Mouse (Mus musculus) CD4-positive, CD25-positive, alpha-beta regulatory T cell, adult 4 months (primary cell): ENCODE measurements around the gene Entr1. TPM values are rescaled to one million over a fixed set of nuclear protein-coding genes. Genes with fewer than 3 reads are reported as not detected.
"Not testable (repeated sequence)": the region's sequence is repeated elsewhere in the genome, so short reads cannot be mapped to it uniquely, and the experiment has no call there.

Experiments
- ATAC-seq: one replicate; pipeline ENCODE4 v1.8.0; 2017
- polyA plus RNA-seq, 2 experiments: library from polyadenylated mRNA; unstranded; fragments of 100-300 nt; shearing (Covaris generic); gene quantifications; one replicate each; pipeline ENCODE4 v1.2.1; 2017

Gene Entr1
- polyA plus RNA-seq, 2 experiments from 2014 or later, result 38.2 to 38.9 TPM

DNA sequence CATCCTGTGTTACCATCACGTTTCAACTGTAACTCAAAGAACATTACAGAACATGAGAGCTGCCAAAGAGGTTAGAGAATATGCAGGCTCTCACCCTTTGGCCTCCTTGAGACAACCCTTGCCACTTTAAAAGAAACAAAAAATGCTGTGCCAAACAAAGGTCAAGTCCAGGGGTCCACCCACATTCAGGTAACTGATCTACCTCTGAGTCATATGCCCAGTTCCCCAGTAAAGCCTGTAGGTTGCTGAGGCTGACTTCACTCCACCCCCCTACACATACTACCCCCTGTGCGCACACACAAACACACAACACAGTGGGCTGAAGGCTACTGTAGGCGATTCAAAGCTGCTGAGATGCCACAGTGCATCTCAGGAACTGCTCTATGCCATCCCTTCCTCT, 1.4 kb downstream of the Entr1 start:
- no peak for ATAC-seq

DNA sequence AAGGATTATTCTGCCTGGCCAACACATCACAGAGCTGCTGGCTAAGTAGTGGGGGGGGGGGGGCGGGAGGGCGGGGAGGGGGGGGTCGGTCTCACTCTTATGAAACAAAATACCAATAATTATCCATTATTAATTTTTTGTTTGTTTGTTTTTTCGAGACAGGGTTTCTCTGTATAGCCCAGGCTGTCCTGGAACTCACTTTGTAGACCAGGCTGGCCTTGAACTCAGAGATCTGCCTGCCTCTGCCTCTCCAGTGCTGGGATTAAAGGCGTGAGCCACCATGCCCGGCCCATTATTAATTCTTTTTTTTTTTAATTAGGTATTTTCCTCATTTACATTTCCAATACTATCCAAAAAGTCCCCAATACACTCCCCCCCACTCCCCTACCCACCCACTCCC, 8.2 kb downstream of the Entr1 start:
- ATAC-seq, result not testable (repeated sequence)

DNA sequence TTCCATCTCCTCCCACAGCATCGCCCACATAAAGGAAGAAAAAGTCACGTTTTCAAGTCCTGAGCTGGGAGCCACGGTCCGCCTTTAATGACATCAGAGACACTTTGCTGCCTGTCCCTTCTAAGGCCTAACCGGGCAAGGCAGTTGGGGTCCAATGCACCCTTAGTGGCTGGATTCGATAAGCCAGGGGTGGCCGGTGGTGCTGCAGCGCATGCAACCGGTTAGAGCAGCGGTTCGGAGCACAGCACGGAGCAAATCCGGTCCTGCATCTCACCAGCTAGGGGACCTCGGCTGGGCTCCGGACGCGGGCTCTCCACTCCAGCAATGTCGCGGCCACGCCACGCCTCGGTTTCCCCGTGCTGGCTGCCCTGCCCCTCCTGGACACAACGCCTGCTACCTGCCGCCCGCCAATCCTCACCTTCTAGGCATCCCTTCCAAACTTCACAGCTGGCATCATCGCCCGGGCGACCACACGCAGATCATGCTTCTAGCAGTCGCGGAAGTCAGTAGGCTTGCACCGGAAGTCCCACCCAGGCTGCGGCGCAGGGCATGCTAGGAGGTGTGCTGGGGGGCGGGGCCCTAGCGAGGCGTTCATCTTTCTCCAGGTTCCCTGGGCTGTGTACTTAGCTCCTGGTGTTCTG, 8.9 kb downstream of the Entr1 start, which contains the start of gene Snapc4:
Gene Snapc4 (minus strand): TSS at position 523 of the 641 bp plus-strand sequence.
- ATAC-seq, result peak; percentile 100

DNA sequence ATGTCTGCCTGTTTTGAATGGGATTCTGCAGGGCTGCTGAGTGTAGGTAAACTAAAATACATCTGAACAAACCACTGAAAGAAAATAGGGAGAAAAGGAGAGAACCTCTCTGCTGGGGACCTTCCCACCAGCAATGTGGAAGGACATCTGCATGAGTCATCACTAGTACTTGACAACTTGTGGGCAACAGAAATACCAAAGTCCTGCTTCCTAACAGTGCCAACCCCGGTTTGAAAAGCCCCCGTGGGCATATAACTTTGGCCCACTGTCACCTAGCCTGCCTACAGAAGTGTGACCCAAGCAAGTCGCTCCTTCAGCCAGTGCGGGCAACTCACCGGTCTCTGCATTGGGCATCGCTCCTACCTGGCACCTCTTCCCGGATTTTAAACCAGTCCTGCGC, 16.7 kb downstream of the Entr1 start:
- ATAC-seq, result no peak

DNA sequence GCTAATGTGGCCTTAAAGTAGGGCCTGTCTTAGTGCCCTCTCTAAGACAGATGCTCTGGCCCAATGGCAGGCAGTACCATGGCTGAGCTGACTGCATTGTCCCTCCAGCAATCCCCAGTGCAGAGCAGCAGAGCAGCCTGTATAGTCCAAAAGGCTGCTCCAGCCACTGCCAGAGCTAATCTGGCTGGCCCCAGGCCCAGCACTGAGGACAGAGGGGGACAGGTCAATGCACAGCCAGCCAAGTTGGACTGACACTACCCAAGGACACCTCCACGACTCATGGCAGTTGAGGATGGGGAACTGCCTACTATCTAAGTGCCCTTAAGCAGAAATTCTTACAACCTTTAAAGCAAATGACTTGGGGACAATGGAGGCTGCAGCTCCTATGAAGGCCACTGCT, 20.5 kb downstream of the Entr1 start:
- no peak for ATAC-seq

DNA sequence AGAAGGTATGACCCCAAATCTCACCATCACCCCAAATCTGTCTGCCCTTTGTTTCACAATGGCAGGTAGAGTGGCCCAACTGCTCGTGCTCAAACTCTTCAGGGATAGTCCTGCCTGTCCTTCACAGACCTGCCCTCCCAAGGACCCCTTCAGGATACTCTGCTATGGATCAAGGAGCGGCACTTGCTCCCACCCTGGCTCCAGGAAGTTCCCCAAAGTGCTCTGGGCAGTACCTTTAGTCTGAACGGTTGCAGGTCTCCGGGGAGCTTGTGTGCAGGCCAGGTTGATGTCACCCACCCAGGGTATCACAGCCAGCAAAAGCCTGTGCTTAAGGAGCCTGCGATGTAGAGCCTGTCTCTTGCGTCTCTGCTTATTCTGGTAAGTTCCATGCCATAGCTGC, 21.2 kb downstream of the Entr1 start:
- ATAC-seq, result no peak

DNA sequence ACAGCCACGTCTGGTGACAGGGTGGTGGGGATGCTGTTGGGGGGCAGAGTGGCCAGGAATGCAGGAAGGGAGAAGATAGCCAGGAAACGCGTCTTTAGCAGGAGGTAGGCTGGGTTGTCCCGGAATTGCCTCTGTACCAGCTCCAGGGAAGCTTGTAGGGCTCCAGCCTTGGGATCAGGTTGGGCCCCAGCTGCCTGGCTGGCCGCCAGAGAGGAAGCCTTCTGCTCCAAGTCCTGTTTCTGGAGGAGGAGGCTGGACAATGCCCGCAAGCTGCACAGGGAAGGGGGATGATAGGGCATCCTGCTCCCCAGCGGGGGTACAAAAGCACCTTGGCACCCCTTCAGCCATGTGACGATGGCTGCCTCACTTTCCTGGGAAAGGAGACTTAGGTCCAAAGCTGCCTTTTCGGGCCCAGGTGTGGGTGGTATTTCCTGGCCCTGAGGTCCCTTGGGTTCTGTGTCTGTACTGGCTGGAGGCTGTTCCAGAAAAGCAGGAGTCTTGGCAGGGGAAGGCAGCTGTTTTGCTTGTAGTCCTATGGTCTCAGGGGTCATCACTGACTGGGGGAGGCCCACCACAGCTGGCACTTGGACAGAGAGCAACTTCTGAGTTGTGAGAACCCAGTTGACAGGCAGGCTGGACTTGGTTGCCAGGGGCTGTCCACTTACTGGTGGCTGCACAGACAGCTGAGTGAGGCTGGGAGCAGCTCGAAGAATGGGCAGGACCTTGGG, 24.2 kb downstream of the Entr1 start:
- ATAC-seq, result no peak

DNA sequence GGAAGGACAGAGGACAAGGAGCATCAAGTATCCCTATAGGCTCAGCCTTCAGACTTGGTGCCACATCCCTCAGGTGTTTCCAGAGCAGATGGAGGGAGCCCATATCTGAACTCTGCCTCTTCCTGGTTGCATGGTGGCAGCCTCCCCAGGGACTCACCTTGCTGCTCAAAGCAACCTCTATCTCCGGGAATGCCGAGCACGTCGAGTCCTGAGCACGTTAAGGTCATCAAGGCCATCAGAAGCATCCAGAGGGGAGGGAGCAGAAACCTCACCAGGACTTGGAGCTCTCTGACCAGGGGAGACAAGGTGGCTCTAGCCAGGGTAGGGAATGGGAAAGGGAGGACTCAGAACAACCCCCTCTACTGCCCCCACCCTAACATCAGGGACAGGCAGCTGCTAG, 25.6 kb downstream of the Entr1 start:
- ATAC-seq, result no peak

DNA sequence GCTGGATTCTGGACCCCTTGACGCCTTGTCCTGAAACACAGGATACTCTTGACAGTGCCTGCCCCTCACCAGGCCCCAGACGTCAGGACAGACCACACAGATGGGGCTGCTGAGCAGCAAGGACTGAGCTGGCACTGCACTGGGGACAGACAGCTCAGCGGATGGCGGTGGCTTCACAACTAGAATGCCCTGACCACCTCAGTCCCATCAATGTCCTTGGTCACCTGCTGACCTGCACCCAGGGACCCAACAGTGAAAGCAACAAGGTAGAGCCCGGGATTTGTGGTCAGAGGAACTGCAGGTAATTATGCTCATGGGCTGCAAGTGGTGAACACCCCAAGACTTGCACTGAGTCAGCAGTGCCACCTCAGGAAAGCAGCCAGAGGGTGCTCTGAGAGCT, 26.1 kb downstream of the Entr1 start:
- no peak for ATAC-seq

DNA sequence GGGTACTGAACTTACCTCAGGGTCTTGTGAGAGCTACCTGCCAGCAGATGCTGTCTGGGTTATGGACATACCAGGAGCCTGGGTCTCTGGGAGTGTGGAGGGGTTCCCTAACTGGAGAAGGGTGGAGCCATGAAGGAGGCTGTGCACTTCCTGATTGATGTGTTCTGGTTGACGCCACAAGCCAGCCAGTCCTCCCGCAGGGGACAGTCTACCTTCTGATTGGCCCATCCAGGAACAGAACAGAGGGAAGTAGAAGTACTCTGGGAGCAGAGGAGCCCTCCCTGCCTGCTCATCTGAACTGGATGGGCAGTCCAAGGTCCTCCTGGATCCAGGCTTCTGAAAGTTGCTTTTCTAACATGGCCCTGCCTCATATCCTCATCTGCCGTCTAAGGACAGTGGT, 28.3 kb downstream of the Entr1 start, which contains the start of gene Card9:
Gene Card9 (minus strand): TSS at position 147 of the 400 bp plus-strand sequence.
- no peak for ATAC-seq

DNA sequence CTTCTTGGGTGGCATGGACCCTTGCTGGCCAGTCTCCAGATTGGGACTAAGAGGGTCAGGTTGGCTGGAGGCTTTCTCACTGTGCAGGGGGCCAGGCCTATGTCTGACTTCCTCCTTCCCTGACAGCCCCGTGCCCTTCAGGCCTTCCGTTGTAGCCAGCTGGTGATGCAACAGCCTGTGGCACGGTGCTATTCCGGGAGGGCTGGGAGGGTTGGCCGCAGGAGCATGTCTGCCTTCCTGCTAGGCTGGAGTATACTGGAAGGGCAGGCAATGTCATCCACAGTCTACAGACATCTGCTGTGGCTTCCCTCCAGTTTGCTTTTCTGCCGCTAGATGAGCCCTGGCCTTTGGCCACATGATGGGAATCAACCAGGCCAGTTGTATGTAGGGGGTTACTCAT, 29.1 kb downstream of the Entr1 start:
- no peak for ATAC-seq

DNA sequence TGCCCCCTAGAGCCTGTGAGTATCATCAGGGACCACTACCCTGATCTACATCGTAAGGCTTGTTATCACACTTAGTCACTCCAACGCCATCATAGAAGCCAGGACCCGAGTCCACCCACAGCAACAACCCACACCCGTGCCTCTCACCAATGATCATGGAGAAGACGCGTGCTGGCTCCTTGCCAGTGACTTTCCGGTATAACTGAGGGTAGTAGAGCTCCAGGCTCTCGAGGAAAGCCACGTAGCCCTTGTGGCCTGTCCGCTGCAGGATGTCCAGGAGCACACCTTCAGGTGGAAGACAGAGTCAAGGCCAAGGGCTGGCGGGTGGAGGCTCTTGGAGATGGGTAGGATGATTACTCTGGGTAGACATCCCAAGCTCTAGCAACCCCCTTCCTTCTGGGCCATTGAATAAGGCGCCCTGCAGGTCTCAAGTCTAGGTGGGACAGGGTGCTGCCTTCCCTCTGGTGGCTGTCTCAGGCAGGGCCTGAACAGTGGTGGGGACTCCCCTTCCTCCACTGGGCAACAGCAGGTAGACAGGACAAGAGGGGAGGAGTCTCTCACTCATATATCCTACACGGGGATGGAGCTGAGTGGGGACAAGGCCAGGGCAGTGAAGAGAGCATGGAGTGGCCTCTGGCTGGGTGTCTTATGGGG, 30.3 kb downstream of the Entr1 start:
- ATAC-seq, result no peak

DNA sequence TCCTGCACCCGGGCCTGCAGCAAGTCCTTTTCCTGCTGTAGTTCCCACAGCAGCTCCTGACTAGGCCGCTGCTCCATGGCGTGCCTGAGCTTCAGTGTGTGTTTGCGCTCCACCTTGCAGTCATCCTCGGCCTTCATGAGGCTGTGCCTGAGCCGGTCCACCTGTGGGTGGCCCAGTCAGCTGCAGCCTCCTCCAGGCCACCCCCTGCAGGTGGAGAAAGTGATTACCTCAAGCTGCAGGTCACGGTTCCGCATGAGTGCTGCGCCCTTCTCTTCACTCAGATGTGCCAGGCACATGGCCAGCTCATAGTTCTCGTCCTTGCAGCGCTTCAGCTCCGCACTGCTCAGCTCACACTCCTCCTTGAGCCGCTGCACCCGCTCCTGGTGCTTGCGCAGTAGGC, 31.6 kb downstream of the Entr1 start:
- no peak for ATAC-seq

DNA sequence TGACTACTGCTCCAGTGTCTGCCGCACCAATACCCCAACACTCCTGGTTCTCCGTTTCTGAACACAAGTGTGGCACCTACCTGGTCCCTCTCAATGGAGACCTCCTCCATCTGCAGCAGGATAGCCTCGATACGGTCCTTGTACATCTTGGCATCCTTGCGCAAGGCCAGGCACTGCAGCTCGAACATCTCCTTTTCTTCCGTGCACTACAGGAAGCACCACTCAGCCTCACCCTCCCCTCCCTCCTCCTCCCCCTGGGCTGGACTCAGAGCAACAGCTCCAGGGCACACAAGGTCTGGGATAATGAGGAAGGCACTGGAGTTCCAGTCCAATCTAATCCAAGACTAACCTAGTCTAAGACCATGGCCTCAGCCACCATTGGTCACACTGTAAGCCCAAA, 32.4 kb downstream of the Entr1 start:
- no peak for ATAC-seq

DNA sequence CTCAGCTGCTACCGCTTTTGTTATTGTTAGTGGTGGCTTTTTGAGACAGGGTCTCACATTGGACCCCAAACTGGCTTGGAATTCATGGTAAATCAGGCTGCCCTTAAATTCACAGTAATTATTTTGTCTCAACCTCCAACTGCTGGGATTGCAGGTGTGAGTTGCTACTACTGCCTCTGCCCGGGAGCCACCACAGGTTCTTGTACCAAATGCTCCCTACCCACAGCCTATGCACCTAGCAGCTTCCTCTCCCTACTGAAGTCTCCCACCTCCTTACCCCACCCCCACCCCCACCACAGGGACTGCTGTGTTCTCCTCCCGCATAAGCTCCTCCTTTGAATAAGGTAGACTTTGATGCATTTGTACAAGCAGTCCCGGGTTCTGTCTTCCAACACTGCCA, 32.9 kb downstream of the Entr1 start:
- no peak for ATAC-seq

DNA sequence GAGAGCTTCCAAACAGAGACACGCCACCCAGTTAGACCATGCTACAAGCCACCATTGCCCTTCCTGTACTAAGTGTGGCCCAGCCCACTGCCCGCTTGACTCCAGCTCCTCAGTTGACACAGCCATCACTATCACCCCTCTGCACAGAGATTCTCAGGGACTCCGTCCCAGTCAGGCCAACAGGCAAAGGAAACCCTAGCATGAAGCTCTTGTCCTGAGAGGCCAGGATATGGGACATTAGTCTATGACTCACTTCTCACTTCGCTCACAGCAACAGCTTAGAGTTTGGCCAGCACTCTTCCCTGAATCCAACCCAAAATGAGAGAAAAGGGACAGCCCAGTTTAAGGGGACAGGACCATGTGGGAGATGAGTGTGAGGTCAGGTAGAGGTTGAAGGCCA, 34.7 kb downstream of the Entr1 start:
- no peak for ATAC-seq

DNA sequence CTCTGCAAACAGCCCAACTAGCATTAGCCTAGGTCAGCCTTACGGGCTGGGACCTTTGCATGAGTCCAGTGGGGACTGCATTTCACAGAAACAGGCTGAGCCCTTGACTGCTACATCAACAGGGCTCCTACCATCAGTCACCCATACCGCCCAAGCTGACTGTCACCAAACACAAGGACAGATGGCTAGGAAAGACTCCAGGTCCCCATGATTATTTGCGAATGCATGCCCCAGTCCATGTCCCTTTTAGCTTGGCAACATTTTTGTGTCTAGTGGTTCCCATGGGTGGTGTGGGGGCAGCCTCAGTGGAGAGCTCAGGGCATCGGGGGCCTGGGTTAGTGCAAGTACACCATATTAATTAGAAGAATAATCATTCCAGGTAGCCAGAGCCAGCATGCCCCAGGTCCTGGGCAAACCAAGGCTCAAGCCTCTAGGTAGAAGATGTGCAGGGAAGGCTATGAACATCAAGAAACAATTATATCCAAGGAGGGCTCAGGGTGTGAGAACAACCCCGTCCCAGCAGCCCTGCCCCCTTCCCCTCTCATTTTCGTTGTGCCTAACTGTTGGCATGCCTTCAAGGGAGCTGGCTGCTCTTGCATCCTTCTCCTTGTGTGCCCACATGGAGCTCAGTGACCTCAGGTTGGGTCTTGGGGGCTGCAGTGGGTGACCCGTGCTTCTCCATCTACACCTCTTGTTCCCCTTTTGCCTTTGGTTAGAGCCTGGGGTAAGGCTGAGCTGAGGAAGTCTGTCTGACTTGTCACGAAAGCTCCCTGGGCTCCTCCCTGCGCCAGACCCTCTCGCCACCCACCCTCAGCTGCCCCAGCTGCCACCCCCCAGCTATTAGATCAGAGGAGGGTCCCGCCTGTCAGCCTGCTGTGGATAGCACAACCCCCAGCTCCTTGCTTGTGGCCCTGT, 35.8 kb downstream of the Entr1 start:
- no peak for ATAC-seq

DNA sequence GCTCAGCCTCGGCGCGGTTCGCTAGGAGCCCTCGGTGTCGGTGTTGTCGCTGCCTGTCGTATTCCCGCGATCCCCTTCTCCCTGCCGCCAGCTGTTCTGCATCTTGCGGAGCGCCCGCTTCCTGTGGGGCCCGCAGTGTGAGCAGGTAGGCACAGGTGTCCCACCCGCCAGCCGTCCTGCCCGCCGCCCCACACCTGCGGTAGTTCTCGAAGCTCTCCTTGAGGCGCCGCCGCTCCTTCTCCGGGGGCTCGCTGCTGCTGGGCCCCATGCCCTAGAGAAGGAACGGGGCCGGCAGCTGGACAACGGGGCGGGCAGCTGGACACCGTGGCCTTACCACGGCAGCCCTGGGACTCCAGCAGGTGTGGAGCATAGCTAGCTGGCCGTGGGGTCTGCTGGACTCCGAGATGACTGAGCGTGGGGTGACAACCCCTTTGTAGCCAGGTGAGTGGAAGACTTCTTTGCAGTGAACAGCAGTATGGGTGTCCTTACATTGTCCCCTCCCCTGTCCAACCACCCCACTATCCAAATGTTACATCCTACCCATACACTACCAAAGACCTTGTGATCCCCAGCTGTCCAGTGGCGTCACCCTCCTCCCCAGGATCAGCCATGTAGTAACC, 36.7 kb downstream of the Entr1 start:
- peak; percentile 56 for ATAC-seq

DNA sequence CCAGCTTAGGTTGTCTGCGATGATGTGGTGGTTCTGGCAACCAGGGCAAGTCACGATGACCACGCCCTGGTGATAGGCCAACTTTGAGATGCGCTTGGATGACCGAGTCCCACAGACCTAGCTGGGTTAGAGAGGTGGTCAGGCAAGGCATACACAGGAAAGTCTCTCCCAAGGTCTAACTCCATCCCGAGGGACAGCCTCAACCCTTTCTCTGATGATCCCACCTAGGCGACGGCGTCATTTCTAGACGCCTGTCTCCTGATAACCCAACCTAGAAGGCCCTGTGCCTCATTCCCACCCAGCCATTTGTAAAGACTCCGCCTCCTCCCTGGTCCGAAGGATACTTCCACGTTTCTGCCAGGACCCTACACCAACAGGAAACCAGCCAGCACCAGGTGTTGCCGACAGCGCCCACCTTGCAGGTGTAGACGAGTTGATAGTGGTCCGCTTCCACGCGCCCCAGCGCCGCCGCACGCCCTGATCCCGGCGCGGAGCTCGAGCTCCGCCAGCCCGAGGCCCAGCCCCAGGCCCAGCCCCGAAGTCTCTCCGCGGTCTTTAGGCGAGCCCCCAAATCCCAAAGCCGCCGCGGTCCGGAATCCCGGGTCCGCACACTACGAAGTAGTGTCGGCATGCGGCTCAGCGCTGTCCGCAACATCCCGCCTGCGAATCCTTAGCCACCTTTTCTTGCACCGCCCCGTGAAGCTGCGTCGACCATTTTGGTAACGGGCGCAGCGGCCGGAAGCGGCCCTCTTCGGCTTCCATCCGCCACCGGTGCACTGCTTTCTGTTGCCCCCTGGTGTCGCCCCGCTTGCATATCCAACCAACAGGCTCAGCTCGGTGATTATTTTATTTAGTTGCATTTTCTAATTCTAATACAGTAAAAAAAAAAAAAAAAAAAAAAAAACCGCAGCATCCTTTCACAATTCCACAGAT, 37.5 kb downstream of the Entr1 start, which contains the start of gene Dnlz:
Gene Dnlz (minus strand): TSS at position 753 of the 933 bp plus-strand sequence.
- peak; percentile 94 for ATAC-seq

DNA sequence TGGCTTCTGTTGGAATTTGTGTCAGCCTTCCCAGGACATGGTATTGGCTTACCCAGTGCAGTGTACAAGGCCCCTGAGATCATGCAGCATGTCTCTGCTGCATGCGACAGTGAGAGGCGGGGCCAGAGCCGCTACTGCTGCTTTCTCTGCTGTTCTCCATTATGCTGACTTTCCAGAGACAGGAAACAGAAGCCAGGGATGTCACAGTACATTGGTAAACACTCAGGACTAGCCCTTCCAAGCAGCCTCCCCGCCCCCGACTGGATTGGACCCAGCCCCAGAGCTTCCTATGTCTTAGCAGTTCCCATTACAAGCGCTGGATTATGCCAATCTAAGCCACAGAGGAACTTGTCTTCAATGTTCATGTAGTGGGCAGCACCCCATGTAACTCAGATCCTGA, 40.9 kb downstream of the Entr1 start:
- no peak for ATAC-seq
